Mouse (Mus musculus): Measurements from ENCODE around the gene Tcf7l2. TPM values are rescaled to one million over a fixed set of nuclear protein-coding genes. Genes with fewer than 3 reads are reported as not detected.

Tcf7l2 gene
- total and polyA plus RNA-seq, 3 experiments = not detected

DNA sequence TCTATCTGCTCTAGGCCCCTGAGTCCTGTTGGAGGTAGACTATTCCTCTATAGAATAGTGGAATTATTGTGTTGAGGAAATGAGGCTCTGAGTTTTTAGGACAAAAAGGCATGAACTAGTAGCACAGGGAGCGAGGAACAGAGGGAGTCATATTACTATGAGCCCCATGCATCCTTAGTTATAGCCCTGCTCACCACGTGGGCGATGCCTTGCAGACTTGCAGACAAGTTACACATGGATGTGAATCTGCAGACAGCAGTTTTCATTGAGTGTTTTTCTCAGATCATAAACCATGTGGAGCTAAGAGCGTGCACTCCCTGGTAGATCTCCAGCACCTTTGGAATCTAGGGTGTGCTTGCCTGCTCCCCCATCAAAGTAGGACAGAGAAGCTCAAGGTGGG is 90.5 kb downstream of the Tcf7l2 start:
- Histone ChIP-seq H3K4me2 (ENCODE audit: insufficient read depth, low read depth, poor library complexity, severe bottlenecking) (no peak overlapping the region), H3K27ac (ENCODE audit: insufficient read depth, low read depth) (no peak overlapping the region), H3K27me3 (replicated peaks) (peaks cover 23% of the 10 kb centered on the region), H3K79me2 (replicated peaks; ENCODE audit: control insufficient read depth, extremely low read depth, insufficient read depth, poor library complexity, severe bottlenecking) (no peaks in the 10 kb centered on the region), H3K4me1 (ENCODE audit: control insufficient read depth in 1 of 2, insufficient read depth in 2 of 2) (no peaks in the 10 kb centered on the region; a peak in 1 of 4 replicates), H3K4me3 (replicated peaks in 1 of 3; ENCODE audit: low read depth in 2 of 3, low read length in 2 of 3, poor library complexity in 1 of 3) (no peak overlapping the region), H3K36me3 (replicated peaks in 1 of 2; ENCODE audit: control insufficient read depth in 1 of 2, insufficient read depth in 1 of 2, low read length in 1 of 2) (no peaks in the 10 kb centered on the region), H3K9me3 (replicated peaks; ENCODE audit: low read length) (peaks cover 3% of the 10 kb centered on the region), H3K9ac (ENCODE audit: insufficient read depth, low read depth) (no peak overlapping the region)
- DNase-seq (ENCODE audit: extremely low read depth) = no peak
- dilution Hi-C loops (cut with MboI; ENCODE audit: extremely low pct_ligation_motif_present, extremely low pct_unique_long_range_greater_than_20kb, low sequenced_read_pairs) = no loop called here
- TF ChIP-seq MAX (IDR thresholded peaks at IDR 0.05; ENCODE audit: low read length) = no peak
- no peak for TF ChIP-seq HCFC1 (IDR thresholded peaks at IDR 0.05; ENCODE audit: low read depth, low read length)
- TF ChIP-seq CTCF (conservative IDR thresholded peaks at IDR 0.05 in 1 of 2, IDR thresholded peaks at IDR 0.05 in 1 of 2; ENCODE audit: low read depth in 2 of 2, low read length in 2 of 2) = no peak
- TF ChIP-seq ZKSCAN1 (IDR thresholded peaks at IDR 0.05; ENCODE audit: borderline replicate concordance, low read depth, low read length) = no peak
- no peak for TF ChIP-seq GABPA (IDR thresholded peaks at IDR 0.05; ENCODE audit: insufficient replicate concordance, low read depth, low read length)
- TF ChIP-seq PAX5 (IDR thresholded peaks at IDR 0.05; ENCODE audit: low read length) = no peak
- TF ChIP-seq UBTF (IDR thresholded peaks at IDR 0.05; ENCODE audit: low read depth, low read length) = no peak
- TF ChIP-seq USF1 (IDR thresholded peaks at IDR 0.05; ENCODE audit: low read depth, low read length) = no peak
- TF ChIP-seq RCOR1 (conservative IDR thresholded peaks at IDR 0.05; ENCODE audit: low read depth, low read length) = no peak
- no peak for TF ChIP-seq ELF1 (IDR thresholded peaks at IDR 0.05; ENCODE audit: low read depth, low read length)
- no peak for TF ChIP-seq CHD1 (IDR thresholded peaks at IDR 0.05; ENCODE audit: low read depth, low read length)
- no peak for TF ChIP-seq ZNF384 (IDR thresholded peaks at IDR 0.05; ENCODE audit: low read depth, low read length)
- no peak for TF ChIP-seq NELFE (IDR thresholded peaks at IDR 0.05; ENCODE audit: low read depth, low read length)
- no peak for TF ChIP-seq TCF12 (IDR thresholded peaks at IDR 0.05; ENCODE audit: low read depth, low read length)
- TF ChIP-seq USF2 (conservative IDR thresholded peaks at IDR 0.05; ENCODE audit: low read depth, low read length) = no peak
- TF ChIP-seq EP300 (IDR thresholded peaks at IDR 0.05; ENCODE audit: low read length) = no peak
- no peak for TF ChIP-seq TBP (conservative IDR thresholded peaks at IDR 0.05; ENCODE audit: low read depth, low read length)
- TF ChIP-seq RAD21 (IDR thresholded peaks at IDR 0.05; ENCODE audit: low read depth, low read length) = no peak
- in situ Hi-C loops (cut with MboI; ENCODE audit: low pct_ligation_motif_present, low pct_unique_long_range_greater_than_20kb, low sequenced_read_pairs) = no loop called here

- Histone ChIP-seq H3K4me1 (ENCODE audit: control insufficient read depth in 1 of 2, insufficient read depth in 2 of 2) (no peaks in the 10 kb centered on the region; a peak in 1 of 4 replicates), H3K79me2 (replicated peaks; ENCODE audit: control insufficient read depth, extremely low read depth, insufficient read depth, poor library complexity, severe bottlenecking) (no peaks in the 10 kb centered on the region), H3K36me3 (replicated peaks in 1 of 2; ENCODE audit: control insufficient read depth in 1 of 2, insufficient read depth in 1 of 2, low read length in 1 of 2) (no peaks in the 10 kb centered on the region), H3K9ac (ENCODE audit: insufficient read depth, low read depth) (no peak overlapping the region), H3K4me2 (ENCODE audit: insufficient read depth, low read depth, poor library complexity, severe bottlenecking) (no peak overlapping the region), H3K9me3 (replicated peaks; ENCODE audit: low read length) (peaks cover 3% of the 10 kb centered on the region), H3K27ac (ENCODE audit: insufficient read depth, low read depth) (no peak overlapping the region), H3K4me3 (replicated peaks in 1 of 3; ENCODE audit: low read depth in 2 of 3, low read length in 2 of 3, poor library complexity in 1 of 3) (no peak overlapping the region), H3K27me3 (replicated peaks) (peaks cover 21% of the 10 kb centered on the region)
- in situ Hi-C loops (cut with MboI; ENCODE audit: low pct_ligation_motif_present, low pct_unique_long_range_greater_than_20kb, low sequenced_read_pairs) (no loop called here), dilution Hi-C loops (cut with MboI; ENCODE audit: extremely low pct_ligation_motif_present, extremely low pct_unique_long_range_greater_than_20kb, low sequenced_read_pairs) (no loop called here)
- DNase-seq (ENCODE audit: extremely low read depth) = no peak
- TF ChIP-seq HCFC1 (IDR thresholded peaks at IDR 0.05; ENCODE audit: low read depth, low read length) = no peak
- TF ChIP-seq POLR2A (IDR thresholded peaks at IDR 0.05; ENCODE audit: low read depth, low read length) = no peak
- TF ChIP-seq CHD2 (IDR thresholded peaks at IDR 0.05; ENCODE audit: low read length) = no peak
- TF ChIP-seq GABPA (IDR thresholded peaks at IDR 0.05; ENCODE audit: insufficient replicate concordance, low read depth, low read length) = no peak
- no peak for TF ChIP-seq MEF2A (IDR thresholded peaks at IDR 0.05; ENCODE audit: borderline replicate concordance, low read depth, low read length)
- TF ChIP-seq ZMIZ1 (IDR thresholded peaks at IDR 0.05; ENCODE audit: low read depth, low read length) = no peak
- TF ChIP-seq RAD21 (IDR thresholded peaks at IDR 0.05; ENCODE audit: low read depth, low read length) = no peak
- no peak for TF ChIP-seq SIN3A (IDR thresholded peaks at IDR 0.05; ENCODE audit: low read length)
- TF ChIP-seq USF1 (IDR thresholded peaks at IDR 0.05; ENCODE audit: low read depth, low read length) = no peak
- no peak for TF ChIP-seq BHLHE40 (IDR thresholded peaks at IDR 0.05; ENCODE audit: low read depth, low read length)
- TF ChIP-seq ZKSCAN1 (IDR thresholded peaks at IDR 0.05; ENCODE audit: borderline replicate concordance, low read depth, low read length) = no peak
- TF ChIP-seq KAT2A (IDR thresholded peaks at IDR 0.05; ENCODE audit: insufficient replicate concordance, low read length) = no peak
- TF ChIP-seq JUND (conservative IDR thresholded peaks at IDR 0.05; ENCODE audit: low read depth, low read length) = no peak
- no peak for TF ChIP-seq NRF1 (IDR thresholded peaks at IDR 0.05; ENCODE audit: low read depth, low read length)
- TF ChIP-seq MAFK (IDR thresholded peaks at IDR 0.05; ENCODE audit: insufficient replicate concordance, low read length) = no peak
These were observed 92.3 kb downstream of the Tcf7l2 start for GRCm38 (mm10) chr19:55833807-55834385.

Data from CH12.LX (cell line).